Mouse (Mus musculus) c-Kit-positive CD71-positive TER-119-negative erythroid progenitor cells, embryonic 14.5 days (primary cell): Measurements from ENCODE around the gene Hnrnpll.

ENCODE experiments used
- DNase-seq: peaks from one replicate; pipeline ENCODE4 v3.0.0-alpha.2; 2013; ENCODE audit warnings: low read depth

The Hnrnpll gene

DNA sequence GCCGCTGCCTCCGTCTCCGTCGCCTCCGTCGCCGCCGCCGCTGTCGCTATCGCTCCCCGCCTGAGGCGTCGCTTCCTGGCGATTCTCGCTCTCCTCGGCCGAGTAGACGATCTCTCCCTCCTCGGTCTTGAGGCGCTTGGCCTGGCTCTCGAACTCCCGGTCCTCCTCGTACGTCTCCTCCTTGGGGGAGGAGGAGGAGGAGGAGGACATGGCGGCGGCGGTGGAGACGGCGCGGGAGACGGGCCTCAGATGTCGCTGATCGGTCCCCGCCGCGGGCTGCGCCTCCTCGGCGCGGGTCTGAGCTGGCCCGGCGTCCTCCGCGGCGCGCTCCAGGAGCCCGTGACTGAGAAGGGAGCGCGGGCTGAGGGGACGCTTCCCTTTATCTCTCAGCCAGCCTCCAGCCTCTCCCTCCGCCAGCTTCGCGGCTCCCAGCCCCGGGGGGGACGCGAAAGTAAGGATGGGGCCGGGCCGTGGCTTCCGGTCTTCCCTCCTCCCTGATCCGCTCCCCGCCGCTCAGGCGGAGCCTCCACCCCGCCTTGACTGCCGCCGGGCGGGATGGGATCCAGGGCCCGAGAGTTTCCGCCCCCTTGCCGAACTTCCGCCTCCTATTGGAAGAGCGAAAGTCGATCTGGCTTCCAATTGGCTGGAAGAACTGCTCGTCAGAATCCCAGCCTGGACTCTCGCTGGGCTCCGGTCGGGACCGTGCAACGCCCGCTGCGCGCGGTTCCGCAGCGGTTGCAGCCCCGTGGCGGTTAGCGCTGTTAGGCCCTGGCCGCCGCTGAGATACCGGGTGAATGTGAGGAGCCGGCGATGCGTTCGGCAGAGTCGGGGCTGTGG, at the start of gene Hnrnpll:
Gene Hnrnpll, minus strand, starts transcription at position 552 of the 837 bp plus-strand sequence.
- peak; percentile 95 for DNase-seq

- no peak for DNase-seq
These were observed 43.3 kb upstream of the Hnrnpll start for GRCm38 (mm10) chr17:80105348-80105978.

DNA sequence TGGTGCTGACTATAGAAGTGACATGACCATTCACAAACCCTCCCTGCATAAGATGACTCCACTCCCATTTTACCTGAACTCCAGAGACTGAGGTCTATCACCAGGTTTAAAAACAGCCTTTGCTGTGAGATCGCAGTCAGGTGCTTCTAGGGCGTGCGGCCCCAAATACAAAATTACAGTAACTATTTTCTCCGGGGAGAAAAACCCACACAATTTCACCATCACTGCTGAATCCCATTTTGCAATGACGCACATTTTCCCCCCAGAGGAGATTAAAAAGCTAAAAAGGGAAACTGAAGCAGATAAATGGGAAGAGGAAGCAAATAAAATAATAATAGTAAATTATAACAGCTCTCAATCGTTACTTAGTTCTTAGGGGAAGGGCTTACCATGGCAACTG, 37.7 kb upstream of the Hnrnpll start:
- no peak for DNase-seq

- no peak for DNase-seq
These were observed 35.1 kb upstream of the Hnrnpll start for GRCm38 (mm10) chr17:80097221-80097620.

DNA sequence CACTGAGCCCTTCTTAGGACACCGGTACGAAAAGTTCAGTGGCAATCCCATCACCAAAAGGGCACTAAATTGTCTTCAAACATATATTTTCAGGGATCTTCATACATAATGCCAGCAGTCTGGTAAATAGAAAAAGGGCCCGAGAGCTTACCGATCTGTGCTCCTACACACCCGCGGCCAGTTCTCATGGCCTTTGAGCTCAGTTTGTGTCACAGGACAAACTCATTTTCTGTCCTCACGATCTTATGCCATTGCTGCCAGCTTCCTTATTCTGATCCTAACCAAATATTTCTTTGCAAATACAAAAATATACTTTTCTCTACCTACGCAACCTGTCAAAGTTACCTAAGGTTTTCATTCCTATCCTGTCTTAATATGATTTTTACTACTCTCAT, 34.6 kb upstream of the Hnrnpll start:
- DNase-seq, result no peak

DNA sequence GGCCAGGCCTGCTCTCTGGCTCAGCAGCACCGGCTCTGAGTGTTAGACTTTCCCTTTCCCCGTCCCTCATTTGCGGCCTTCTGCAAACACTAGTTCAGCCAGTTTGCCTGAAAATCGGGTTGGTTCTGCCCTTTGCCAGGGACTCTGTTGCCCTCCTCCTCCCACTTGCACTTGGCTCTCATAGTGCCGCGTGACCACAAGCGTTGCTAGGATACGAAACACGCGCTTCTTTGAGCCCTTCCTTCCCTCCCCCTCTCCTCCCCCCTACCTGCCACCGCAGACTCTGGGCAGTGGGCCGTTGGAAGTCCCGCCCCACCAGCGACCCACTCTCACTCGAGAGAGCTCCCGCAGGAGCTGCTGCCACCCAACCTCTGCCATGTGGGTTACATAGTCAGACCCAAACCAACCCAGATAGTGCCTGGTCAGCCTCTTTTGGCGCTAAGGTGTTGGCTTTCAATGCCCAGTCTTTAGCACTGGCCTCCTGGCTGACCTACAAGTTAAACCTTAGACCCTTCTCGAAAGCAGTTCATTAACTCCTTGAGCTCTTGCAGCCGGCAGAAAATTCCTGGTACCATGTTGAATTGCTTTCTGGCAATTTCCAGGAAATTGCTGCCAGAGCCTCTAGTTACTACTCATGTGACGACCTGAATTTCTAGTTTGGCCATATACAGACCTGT, 34.0 kb upstream of the Hnrnpll start:
- DNase-seq, result no peak

DNA sequence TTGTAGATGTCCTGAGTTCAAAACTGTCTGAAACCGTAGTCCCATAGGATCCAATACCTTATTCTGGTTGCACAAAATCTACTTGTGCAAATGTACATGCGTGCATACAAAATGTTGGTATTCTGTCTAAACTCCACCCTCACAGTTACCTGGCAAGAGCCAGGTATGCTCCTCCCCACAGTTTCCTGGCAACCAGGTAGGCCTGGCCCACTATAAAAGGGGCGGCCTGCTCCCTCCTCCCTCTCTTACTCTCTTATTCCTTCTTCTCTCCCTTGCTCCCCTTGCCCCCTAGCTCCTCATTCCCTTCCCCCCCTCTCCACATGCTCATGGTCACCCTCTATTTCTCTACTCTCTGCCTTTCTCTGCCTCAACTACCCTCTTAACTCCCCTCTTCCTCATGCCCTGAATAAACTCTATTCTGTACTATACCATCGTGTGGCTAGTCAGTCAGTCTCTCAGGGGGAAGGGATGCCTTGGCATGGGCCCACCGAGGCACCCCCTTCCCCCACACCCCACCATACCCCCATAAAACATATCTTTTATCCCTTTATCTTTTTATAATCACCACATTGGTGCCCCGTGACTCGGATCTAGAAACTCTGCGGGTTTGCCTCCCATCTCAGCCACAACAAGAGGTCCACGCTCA, 33.2 kb upstream of the Hnrnpll start:
- no peak for DNase-seq

GRCm38 (mm10) chr17:80091879-80092549, 29.9 kb upstream of the Hnrnpll start:
- DNase-seq, result no peak

GRCm38 (mm10) chr17:80090551-80090950, 28.4 kb upstream of the Hnrnpll start:
- no peak for DNase-seq

DNA sequence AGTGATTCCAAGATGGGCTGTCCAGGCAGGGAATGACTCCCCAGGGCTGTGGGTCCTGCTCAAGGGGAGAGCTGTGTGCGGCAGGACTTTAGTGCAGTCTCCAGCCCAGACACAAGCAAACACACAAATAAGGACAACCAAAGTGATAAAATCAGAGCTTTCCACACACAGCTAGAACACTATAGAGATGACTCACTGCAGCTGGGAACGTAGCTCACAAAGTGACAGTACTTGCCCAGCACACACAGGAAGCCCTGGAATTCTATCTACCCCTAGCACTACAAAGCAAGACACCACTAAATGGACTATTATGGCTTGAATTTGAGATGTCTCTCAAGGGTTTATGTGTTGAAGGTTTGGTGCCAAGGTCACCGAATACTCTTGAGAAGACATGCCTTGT, 26.0 kb upstream of the Hnrnpll start:
- no peak for DNase-seq

DNA sequence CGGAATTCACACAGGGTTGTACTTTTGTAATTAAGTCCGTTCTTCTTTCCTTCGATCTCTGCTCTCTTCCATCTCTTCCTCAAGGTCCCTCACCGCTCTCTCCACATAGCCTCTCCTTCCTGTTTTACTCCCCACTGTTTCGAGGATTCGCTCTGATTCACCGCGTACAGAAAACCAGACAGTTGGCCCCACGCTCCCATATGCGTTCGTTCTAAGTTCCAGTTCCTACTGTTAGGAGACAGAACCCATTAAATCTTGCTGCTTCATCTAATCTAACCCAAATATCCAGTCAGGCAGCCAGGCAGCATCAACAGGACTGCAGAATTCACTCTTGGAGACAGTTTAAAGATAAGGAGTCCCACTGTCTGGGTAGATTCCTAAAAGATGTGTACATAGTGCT, 24.5 kb upstream of the Hnrnpll start:
- no peak for DNase-seq

GRCm38 (mm10) chr17:80084424-80084823, 22.3 kb upstream of the Hnrnpll start:
- DNase-seq, result no peak

GRCm38 (mm10) chr17:80083223-80083622, 21.1 kb upstream of the Hnrnpll start:
- no peak for DNase-seq

GRCm38 (mm10) chr17:80078726-80079125, 16.6 kb upstream of the Hnrnpll start:
- no peak for DNase-seq

GRCm38 (mm10) chr17:80067257-80067656, 5.1 kb upstream of the Hnrnpll start:
- DNase-seq, result no peak

- DNase-seq, result peak; percentile 24
These were observed 1.8 kb upstream of the Hnrnpll start for GRCm38 (mm10) chr17:80063840-80064495.

DNA sequence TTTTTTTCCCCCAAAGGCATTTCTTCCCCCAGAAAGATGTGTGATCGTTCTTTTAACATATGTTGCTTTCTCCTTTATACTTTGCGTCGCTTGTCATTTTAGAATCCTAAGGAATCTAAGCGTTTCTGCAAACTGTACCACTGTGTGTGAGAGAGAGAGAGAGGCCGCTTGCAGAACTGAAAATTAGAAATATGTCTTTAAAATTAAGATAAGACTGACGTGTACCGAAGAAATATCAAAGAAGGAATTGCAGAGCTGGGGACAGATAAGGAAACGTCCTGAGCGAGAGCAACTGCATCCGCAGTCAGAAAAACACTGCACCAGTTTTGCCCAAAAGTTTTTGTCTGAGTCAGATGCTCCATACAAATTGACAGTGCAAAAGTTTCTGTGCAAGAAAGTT, 1.3 kb upstream of the Hnrnpll start:
- DNase-seq, result peak; percentile 39

GRCm38 (mm10) chr17:80062620-80063010, 481 bp upstream of the Hnrnpll start:
- no peak for DNase-seq

- DNase-seq, result peak; percentile 32
These were observed 1.0 kb downstream of the Hnrnpll start for GRCm38 (mm10) chr17:80060828-80061782.

- no peak for DNase-seq
These were observed 2.0 kb downstream of the Hnrnpll start for GRCm38 (mm10) chr17:80060151-80060550.
